Mouse (Mus musculus) E14TG2a.4 (cell line): ENCODE data around the gene Mapk3.
"Not testable (repeated sequence)": the region's sequence is repeated elsewhere in the genome, so short reads cannot be mapped to it uniquely, and the experiment has no call there.

Source experiments
- H3K27me3 ChIP-seq: 2 replicates; pipeline ENCODE4 v1.6.1; 2014; ENCODE audit warnings: low read length, control low read depth; ENCODE audit not compliant: insufficient read depth
- H3K36me3 ChIP-seq: 2 replicates; pipeline ENCODE4 v1.6.1; 2014; ENCODE audit warnings: low read length, control low read depth; ENCODE audit not compliant: insufficient read depth
- H3K4me1 ChIP-seq: replicated peaks from 2 replicates; pipeline ENCODE4 v1.6.1; 2014; ENCODE audit warnings: low read depth, low read length, control low read depth
- H3K4me3 ChIP-seq: replicated peaks from 2 replicates; pipeline ENCODE4 v1.5.1; 2014; ENCODE audit warnings: mild to moderate bottlenecking, low read length
- H3K9me3 ChIP-seq: 2 replicates; pipeline ENCODE4 v1.6.1; 2014; ENCODE audit warnings: low read length, control low read depth
- CTCF ChIP-seq: conservative IDR thresholded peaks from 2 replicates; pipeline ENCODE4 v1.5.1; 2014; ENCODE audit warnings: low read length
- NANOG ChIP-seq: IDR thresholded peaks from 2 replicates; pipeline ENCODE4 v1.6.1; 2014; ENCODE audit warnings: borderline replicate concordance, low read length, mixed read lengths
- POU5F1 ChIP-seq: IDR thresholded peaks from 2 replicates; pipeline ENCODE4 v1.6.1; 2014; ENCODE audit warnings: low read length, borderline replicate concordance

The Mapk3 gene

DNA sequence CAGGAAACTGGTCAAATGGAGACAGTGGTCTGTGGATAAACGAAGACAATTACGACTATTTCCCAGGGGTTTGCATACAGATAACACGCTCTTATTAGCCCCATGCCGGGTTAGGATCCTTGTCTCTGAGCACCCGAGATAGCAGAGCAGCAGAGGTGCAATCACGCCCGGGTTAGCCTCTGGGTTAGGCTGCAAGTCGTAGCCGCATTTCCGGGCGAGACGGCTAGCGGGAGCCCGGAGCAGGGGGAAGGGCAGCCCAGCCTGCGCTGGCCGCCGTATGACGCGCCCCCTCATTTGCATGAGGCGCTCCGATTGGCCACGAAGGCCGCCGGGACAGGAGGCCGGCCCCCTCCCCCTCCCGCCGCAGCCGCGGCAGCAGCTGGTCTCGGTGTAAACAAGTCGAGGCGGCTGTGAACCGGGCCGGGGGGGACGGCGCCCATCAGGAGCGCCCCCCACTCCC, 17.2 kb downstream of the Mapk3 start, which contains the start of gene Ypel3:
Ypel3 (plus strand) TSS at position 358 of the 460 bp plus-strand sequence.
- TF ChIP-seq POU5F1: no peak
- no peak for TF ChIP-seq NANOG
- TF ChIP-seq CTCF: no peak
- H3K4me1 ChIP-seq: peaks cover 88% of the 10 kb centered on the region
- peak within 1 kb of the TSS; percentile 85 for H3K4me3 ChIP-seq
- H3K9me3 ChIP-seq: no peaks in the 10 kb centered on the region
- H3K36me3 ChIP-seq: peaks cover 35% of the 10 kb centered on the region
- H3K27me3 ChIP-seq: no peaks in the 10 kb centered on the region

DNA sequence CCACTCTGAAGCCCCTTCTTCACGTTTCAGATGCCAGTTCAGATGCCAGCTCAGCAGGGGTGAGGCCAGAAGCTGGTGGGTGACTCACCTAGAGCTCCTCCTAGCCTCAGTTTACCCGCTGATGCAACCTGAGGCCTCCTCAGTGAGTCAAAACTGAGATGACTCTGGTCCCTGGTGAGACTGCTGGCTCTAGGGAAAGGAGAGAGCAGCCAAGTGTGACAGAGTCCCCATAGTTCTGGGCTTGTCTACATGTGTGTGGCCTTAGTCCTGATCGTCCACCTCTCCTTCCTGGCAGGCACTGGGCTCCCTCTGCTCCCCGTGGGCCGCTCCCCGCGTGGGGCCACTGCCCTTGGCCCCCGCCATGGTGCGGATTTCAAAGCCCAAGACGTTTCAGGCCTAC, 18.1 kb downstream of the Mapk3 start:
- Histone ChIP-seq H3K4me3 (peak overlapping the region; percentile 85), H3K4me1 (peaks cover 90% of the 10 kb centered on the region), H3K36me3 (peaks cover 43% of the 10 kb centered on the region), H3K27me3 (no peaks in the 10 kb centered on the region), H3K9me3 (no peaks in the 10 kb centered on the region)
- no peak for TF ChIP-seq CTCF
- no peak for TF ChIP-seq NANOG
- no peak for TF ChIP-seq POU5F1

DNA sequence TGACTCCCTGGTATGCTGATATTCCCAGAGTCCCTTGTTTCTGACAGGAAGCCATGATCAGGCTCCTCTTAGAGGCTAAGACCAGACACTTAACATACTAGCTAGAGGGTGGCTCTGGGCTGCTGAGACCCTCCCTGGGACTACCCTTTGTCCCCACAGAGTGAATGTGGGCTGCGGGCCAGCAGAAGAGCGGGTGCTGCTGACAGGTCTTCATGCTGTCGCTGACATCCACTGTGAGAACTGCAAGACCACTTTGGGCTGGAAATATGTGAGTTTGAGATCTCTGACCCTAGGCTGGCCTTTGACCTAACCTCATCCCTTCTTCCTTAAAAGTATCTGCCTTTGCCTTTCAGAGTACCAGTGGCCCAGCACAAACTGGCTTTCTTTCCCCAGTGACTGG, 18.7 kb downstream of the Mapk3 start:
- peak overlapping the region; percentile 85 for H3K4me3 ChIP-seq
- H3K27me3 ChIP-seq: no peaks in the 10 kb centered on the region
- peaks cover 50% of the 10 kb centered on the region for H3K36me3 ChIP-seq
- peaks cover 90% of the 10 kb centered on the region for H3K4me1 ChIP-seq
- H3K9me3 ChIP-seq: no peaks in the 10 kb centered on the region
- TF ChIP-seq POU5F1: no peak
- no peak for TF ChIP-seq CTCF
- no peak for TF ChIP-seq NANOG

DNA sequence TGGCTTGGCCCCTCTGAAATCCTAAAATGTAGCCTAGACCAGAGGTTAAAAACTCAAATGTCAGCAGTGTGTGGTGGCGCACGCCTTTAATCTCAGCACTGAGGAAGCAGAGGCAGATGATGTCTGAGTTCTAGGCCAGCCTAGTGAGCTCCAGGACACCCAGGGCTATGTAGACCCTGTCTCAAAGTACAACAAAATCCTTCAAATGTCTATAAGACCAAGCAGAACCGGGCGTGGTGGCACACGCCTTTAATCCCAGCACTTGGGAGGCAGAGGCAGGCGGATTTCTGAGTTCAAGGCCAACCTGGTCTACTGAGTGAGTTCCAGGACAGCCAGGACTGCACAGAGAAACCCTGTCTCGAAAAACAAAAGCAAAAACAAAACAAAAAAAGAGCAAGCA, 19.7 kb downstream of the Mapk3 start:
- not testable (repeated sequence) for H3K9me3 ChIP-seq, H3K27me3 ChIP-seq, H3K4me3 ChIP-seq
- Histone ChIP-seq H3K36me3 (peaks cover 51% of the 10 kb centered on the region), H3K4me1 (peaks cover 84% of the 10 kb centered on the region)

DNA sequence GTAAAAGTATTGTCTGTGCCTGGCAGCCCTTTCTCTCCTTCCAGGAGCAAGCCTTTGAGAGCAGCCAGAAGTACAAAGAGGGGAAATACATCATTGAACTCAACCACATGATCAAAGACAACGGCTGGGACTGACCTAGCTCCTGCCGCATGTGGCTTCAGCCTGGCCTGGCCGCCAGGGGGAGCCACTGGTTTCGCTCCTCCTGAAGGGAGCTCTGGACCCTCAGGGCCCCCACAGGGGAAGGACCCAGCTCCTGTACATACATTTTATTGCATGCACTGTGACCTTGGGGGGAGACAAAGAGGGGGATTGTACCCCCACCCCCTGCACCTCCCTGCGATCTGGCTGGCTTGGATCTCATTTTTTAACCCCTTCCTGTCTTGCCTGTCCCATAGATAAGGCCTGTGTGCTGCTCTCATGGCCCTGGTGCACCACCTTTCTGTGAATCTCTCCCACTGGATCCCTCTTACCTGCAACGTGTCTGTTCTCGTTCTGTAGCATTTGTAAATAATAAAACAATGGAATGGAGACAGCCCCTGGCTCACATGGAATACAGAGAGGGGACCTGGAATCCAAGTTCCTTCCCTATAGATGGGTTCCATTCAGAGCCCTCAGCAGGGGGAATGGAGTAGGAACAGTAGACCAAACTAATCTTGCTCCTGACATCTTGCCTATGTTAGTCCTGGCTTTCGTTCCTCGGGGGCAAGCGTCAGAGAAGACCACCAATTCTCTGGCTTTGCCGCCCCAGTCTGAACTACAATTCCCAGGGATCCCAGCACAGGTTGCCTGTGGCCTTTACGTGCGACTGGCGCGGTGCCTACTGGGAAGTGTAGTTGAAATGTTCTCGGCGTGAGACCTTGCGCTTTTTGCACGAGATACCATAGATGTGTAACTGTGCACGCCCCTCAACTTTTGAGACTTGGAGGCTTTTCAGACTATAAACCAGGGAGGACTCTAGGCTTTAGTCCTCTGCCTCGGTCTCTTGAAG, 20.9 kb downstream of the Mapk3 start:
- no peaks in the 10 kb centered on the region for H3K9me3 ChIP-seq
- TF ChIP-seq POU5F1 (no peak), CTCF (peak; percentile 92)
- peak overlapping the region; percentile 55 for H3K4me3 ChIP-seq
- H3K36me3 ChIP-seq: peaks cover 56% of the 10 kb centered on the region
- H3K4me1 ChIP-seq: peaks cover 83% of the 10 kb centered on the region
- no peaks in the 10 kb centered on the region for H3K27me3 ChIP-seq

DNA sequence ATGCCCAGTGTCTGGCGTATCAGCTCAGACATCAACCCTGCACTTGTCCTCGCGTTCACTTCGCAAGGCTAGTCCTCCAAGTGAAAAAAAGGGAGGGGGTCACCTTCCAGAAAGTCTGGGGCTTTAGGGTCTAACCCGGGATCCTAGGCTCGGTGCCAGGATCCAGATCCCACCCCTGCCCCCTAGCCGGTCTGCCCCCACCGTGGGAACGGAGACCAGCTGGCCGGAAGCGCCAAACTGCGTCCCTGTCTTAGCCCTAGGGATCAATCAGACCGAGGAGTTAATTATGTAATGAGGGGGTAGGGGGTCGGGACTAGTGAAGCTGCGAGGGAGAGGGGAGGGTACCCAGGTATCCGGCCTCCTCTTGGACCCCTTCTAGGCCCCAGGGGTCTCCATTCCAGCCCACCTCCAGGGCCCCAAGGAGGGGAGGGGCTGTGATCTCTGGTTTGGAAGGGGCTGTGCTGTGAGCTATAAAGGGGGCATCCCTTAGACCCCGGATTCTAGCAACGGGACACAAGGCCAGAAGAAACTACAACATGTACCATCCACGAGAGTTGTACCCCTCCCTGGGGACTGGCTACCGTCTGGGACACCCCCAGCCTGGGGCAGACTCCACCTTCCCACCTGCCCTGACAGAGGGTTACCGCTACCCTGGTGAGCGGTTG, 21.7 kb downstream of the Mapk3 start, which contains the start of gene Tbx6:
Tbx6 (plus strand) TSS at position 513 of the 665 bp plus-strand sequence.
- TF ChIP-seq NANOG (no peak), POU5F1 (no peak), CTCF (no peak)
- Histone ChIP-seq H3K36me3 (peaks cover 59% of the 10 kb centered on the region), H3K27me3 (no peaks in the 10 kb centered on the region), H3K4me3 (peak within 1 kb of the TSS; percentile 55), H3K9me3 (no peaks in the 10 kb centered on the region), H3K4me1 (peaks cover 82% of the 10 kb centered on the region)

DNA sequence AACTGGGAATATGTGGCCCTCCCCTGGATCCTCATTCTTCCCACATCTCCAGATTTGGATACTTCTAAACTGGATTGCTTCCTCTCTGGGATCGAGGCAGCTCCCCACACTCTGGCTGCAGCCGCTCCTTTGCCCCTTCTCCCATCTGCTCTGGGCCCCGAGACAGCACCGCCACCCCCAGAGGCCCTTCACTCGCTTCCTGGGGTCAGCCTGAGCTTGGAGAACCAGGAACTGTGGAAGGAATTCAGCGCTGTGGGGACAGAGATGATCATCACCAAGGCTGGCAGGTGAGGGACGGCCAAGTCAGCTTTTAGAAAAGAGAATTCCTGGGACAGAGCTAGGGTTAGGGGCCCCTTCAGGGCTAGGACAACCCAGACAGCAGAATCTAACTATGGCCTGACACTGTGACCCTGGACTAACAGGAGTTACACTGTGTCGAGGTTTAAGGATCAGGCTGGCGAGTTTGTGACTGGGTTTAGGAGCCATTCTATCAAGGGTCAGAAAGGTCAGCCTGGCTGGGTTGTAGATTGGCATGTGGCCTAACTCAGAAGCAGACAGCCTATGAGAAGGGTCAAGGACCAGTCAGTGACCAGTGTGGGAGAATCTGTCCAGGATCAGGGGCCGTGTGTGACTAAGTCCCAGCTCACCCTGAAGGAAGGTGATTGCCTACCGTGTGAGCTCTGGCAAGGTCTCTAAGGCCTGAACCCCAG, 22.4 kb downstream of the Mapk3 start:
- Histone ChIP-seq H3K4me1 (peaks cover 85% of the 10 kb centered on the region), H3K27me3 (no peaks in the 10 kb centered on the region), H3K4me3 (peak overlapping the region; percentile 55; the same call in 1 of the 2 replicates), H3K36me3 (peaks cover 66% of the 10 kb centered on the region), H3K9me3 (no peaks in the 10 kb centered on the region)
- TF ChIP-seq POU5F1 (no peak), CTCF (no peak)

DNA sequence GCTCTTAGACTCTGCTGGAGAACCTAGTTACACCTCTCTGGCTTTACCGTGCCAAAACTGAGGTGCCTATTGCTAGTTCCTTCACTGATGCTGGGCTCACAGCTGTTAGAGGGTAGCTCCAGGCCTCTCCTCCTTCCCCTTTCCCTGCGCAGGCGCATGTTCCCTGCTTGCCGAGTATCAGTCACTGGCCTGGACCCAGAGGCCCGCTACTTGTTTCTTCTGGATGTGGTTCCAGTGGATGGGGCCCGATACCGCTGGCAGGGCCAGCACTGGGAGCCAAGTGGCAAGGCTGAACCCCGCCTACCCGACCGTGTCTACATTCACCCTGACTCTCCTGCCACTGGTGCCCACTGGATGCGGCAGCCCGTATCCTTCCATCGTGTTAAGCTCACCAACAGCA, 23.3 kb downstream of the Mapk3 start:
- Histone ChIP-seq H3K9me3 (no peaks in the 10 kb centered on the region), H3K4me1 (peaks cover 87% of the 10 kb centered on the region), H3K4me3 (no peak overlapping the region), H3K27me3 (no peaks in the 10 kb centered on the region), H3K36me3 (peaks cover 74% of the 10 kb centered on the region)
- TF ChIP-seq CTCF (no peak), NANOG (no peak), POU5F1 (no peak)
